Mouse (Mus musculus): ENCODE measurements at regions not wholly inside any gene's neighbourhood (a gene's known extent, or its start where the extent isn't known, plus 50 kb on each side); places are given as distances from the start of the nearest gene placed in this dataset.

DNA sequence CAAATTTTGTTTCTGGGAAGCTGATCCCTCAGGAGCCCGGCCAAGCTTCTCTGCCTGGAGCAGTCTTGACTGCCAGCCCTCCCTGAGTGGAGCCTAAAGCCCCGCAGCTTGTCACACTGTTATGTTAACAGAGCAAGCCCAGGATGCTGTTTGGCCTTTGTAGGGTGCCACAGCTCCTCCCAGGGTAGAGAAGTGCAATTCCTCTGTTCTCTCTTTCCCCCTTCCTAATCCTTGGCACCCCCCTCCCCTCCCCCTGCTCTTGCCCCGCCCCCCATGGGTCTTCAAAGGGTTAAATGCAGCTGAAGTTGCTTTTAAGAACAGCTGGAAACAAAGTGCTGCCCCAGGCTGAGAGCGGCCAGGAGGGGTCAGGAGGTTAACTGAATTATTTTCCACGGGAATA lies 234.1 kb upstream of the Rgma start:
- TF ChIP-seq E2F4 (IDR thresholded peaks at IDR 0.05; ENCODE audit: insufficient read depth) (no peak), SRF (IDR thresholded peaks at IDR 0.05; ENCODE audit: control insufficient read depth, insufficient read length, low read depth) (no peak), POLR2A (IDR thresholded peaks at IDR 0.05; ENCODE audit: insufficient read length, low read depth) (no peak), CEBPB (IDR thresholded peaks at IDR 0.05; ENCODE audit: insufficient read depth, poor library complexity, severe bottlenecking) (no peak), MYOG (IDR thresholded peaks at IDR 0.05; ENCODE audit: control insufficient read depth in 1 of 3, insufficient read depth in 1 of 3, insufficient read length in 2 of 3, low read depth in 2 of 3) (no peak), MYOD1 (IDR thresholded peaks at IDR 0.05; ENCODE audit: control insufficient read depth in 1 of 3, insufficient read length in 2 of 3, low read depth in 2 of 3) (no peak), TCF12 (IDR thresholded peaks at IDR 0.05; ENCODE audit: insufficient read depth, poor library complexity, severe bottlenecking) (no peak)
